11 mouse cellular contexts compared by ENCODE assay signal in the genomic region with DNA sequence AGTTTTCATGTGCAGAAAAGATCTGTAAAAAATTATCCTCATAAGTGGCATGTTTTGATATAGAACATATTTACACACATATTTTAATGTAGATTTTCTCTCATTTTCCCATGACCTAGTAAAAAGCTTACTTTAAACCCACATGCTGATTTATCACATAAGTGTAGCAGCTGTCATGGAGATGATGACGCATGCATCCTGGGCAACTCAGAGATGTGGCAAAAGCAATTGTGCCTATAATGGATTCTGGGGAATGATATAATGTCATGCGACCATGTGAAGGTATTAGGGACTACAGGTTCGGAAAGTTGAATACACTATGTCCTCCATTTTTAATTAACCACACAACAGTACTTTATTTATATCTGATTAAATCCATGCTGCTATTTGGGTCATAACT.
"Had no signal": no experiment of that assay in that cellular context is flagged by ENCODE, and none has a peak within 500 bp of the region (broad histone marks: within the 10 kb centered on the region; RNA-seq: fewer than 3 reads in every experiment).

No protein-coding gene starts in this region.

- DNase-seq: kidney, adult 2 months; kidney, postnatal 36 days; layer of hippocampus, postnatal 36 days; liver; lung, adult 18-20 months; lung, postnatal 10 days; lung, postnatal 36 days; retina, postnatal 1 day; thymus, adult 2 months; thymus, postnatal 14 days; thymus, postnatal 4 days had no signal
